Mouse (Mus musculus): Measurements from ENCODE around the gene Vax2.

DNA sequence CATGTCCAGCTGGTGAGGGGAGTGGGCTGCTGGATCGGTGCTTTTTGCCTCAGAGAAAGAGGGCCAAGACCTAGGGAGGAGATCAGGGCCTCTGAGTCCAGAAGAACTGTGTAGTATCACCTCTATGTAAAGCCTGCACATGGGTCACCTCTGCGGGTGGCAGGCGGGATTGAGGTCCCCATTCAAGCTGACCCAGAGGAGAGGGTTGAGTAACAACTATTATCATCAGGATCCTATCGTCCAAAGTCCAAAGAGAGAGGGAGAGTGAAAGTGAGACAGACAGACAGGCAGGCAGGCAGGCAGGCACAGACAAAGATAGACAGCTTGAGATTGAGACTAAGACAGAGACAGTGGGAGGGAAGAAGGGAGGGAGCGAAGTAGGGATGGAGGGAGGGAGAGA, 32.1 kb downstream of the Vax2 start:
- TF ChIP-seq POLR2A (IDR thresholded peaks at IDR 0.05; ENCODE audit: extremely low read depth, insufficient read depth, low read length) (no peak), CTCF (IDR thresholded peaks at IDR 0.05; ENCODE audit: low read depth, low read length) (no peak)
